Mouse (Mus musculus): ENCODE data around the gene Gm3435.
"Not testable (repeated sequence)": the region's sequence is repeated elsewhere in the genome, so short reads cannot be mapped to it uniquely, and the experiment has no call there.

GRCm38 (mm10) chr17:14978362-14979038, 31.5 kb upstream of the Gm3435 start, which contains the start of the genes 9030025P20Rik and Gm3417:
- TF ChIP-seq CTCF, POLR2A (IDR thresholded peaks at IDR 0.05; ENCODE audit: extremely low read depth, insufficient read depth, low read length): not testable (repeated sequence)
